In genomic region chr2:32082229-32082628, GRCm38 (mm10) we compare ENCODE assay signal across 9 mouse cellular contexts. TPM values are rescaled to one million over a fixed set of nuclear protein-coding genes. Genes with fewer than 3 reads are reported as not detected.
A peak's percentile ranks its signal among the peaks of the same experiment; 100 is the strongest.
DNase-seq lines count a peak whose midpoint lies in the region; ATAC-seq and TF ChIP-seq lines count a peak whose summit lies in the region.
"Had no signal": no experiment of that assay in that cellular context is flagged by ENCODE, and none has a peak within 500 bp of the region (broad histone marks: within the 10 kb centered on the region; RNA-seq: fewer than 3 reads in every experiment).

No protein-coding gene starts in this region.

- no peaks in the 10 kb centered on the region for H3K9me3 ChIP-seq in intestine, embryonic 16.5 days (ENCODE audit: control insufficient read depth, low read length)

- 0 out of 2 replicates have a peak, but pooled peaks cover 3% of the 10 kb centered on the region for H3K4me1 ChIP-seq in kidney, adult 2 months (ENCODE audit: control insufficient read depth, insufficient read depth, low read length)
- peaks cover 5% of the 10 kb centered on the region for H3K4me1 ChIP-seq in cortical plate, adult 2 months (ENCODE audit: control insufficient read depth, insufficient read depth, low read length)
- H3K4me1 ChIP-seq in intestine, embryonic 16.5 days (ENCODE audit: control insufficient read depth, insufficient read depth, low read length), result peaks cover 7% of the 10 kb centered on the region; the same call in 1 of the 2 replicates

- no peak for ATAC-seq in intestine, embryonic 16.5 days
- no peak for ATAC-seq in frontal cortex, adult (ENCODE audit: low TSS enrichment)
- ATAC-seq in megakaryocyte-erythroid progenitor cell, adult 5-6 weeks (replicated peaks; ENCODE audit: low FRiP score, low TSS enrichment, poor library complexity, severe bottlenecking), result no peak

- no peak for DNase-seq in kidney, adult 2 months
- DNase-seq in kidney, postnatal 14 days, result no peak
- DNase-seq in naive thymus-derived CD4-positive, alpha-beta T cell, adult 2 months (ENCODE audit: low read depth), result peak; percentile 35
- DNase-seq in layer of hippocampus, postnatal 10 days (ENCODE audit: low spot score in 2 of 2), result no peak

- H3K27ac ChIP-seq in kidney, adult 2 months (ENCODE audit: insufficient read depth, low read depth, low read length), result no peak overlapping the region
- no peak overlapping the region for H3K27ac ChIP-seq in cortical plate, adult 2 months (ENCODE audit: insufficient read depth, low read length)
- no peak overlapping the region for H3K27ac ChIP-seq in intestine, embryonic 16.5 days (ENCODE audit: low read length)

- peak overlapping the region; percentile 97 for H3K4me2 ChIP-seq in intestine, embryonic 16.5 days (ENCODE audit: low read depth, low read length)

- TF ChIP-seq POLR2A in kidney, adult 2 months (IDR thresholded peaks at IDR 0.05; ENCODE audit: low read depth, low read length), result no peak
- TF ChIP-seq POLR2A in cortical plate, adult 2 months (IDR thresholded peaks at IDR 0.05; ENCODE audit: extremely low read depth, insufficient read depth, low read length), result no peak

- H3K9ac ChIP-seq in intestine, embryonic 16.5 days (ENCODE audit: low read depth, low read length), result peak overlapping the region; percentile 71

- TF ChIP-seq CTCF in kidney, adult 2 months (conservative IDR thresholded peaks at IDR 0.05; ENCODE audit: insufficient read depth, insufficient read length, low read depth, low read length), result no peak
- TF ChIP-seq CTCF in cortical plate, adult 2 months (IDR thresholded peaks at IDR 0.05; ENCODE audit: extremely low read depth, insufficient read depth, low read length), result no peak

- H3K4me3 ChIP-seq in kidney, adult 2 months (ENCODE audit: insufficient read depth, low read depth, low read length), result peak overlapping the region; percentile 75
- H3K4me3 ChIP-seq in cortical plate, adult 2 months (ENCODE audit: insufficient read depth, low read length), result peak overlapping the region; percentile 83; the same call in 1 of the 2 replicates
- H3K4me3 ChIP-seq in intestine, embryonic 16.5 days (ENCODE audit: low read length), result peak overlapping the region; percentile 68

- 52% methylated on average over 2 of the region's 2 CpGs for WGBS in kidney, adult 2 months
- 44% methylated on average over 2 of the region's 2 CpGs for WGBS in intestine, embryonic 16.5 days

- H3K27me3 ChIP-seq in kidney, adult 2 months (replicated peaks; ENCODE audit: control insufficient read depth, insufficient read depth, low read length), result no peaks in the 10 kb centered on the region
- H3K27me3 ChIP-seq in intestine, embryonic 16.5 days (replicated peaks; ENCODE audit: control insufficient read depth, insufficient read depth, low read length), result peaks cover 16% of the 10 kb centered on the region

- no peaks in the 10 kb centered on the region for H3K36me3 ChIP-seq in kidney, adult 2 months (ENCODE audit: control insufficient read depth, insufficient read depth, low read length)
- H3K36me3 ChIP-seq in intestine, embryonic 16.5 days (ENCODE audit: control insufficient read depth, insufficient read depth, low read length), result no peaks in the 10 kb centered on the region

RNA-seq across cellular contexts. Expression of gene Fam78a, which starts 2.4 kb away (rescaled TPM):
- 2.6 and 4.9 TPM in 2 replicates for polyA plus RNA-seq in kidney, adult 2 months (2012; rRNA removed)
- 3.2 and 3.7 TPM in 2 replicates for polyA plus RNA-seq in cortical plate, adult 2 months (2012; rRNA removed)
- 2.1 and 2.2 TPM in 2 replicates for polyA plus RNA-seq in intestine, embryonic 16.5 days (2015; fragmentation: Nextera tagmentation; extraction: Ambion mirVana)
- total RNA-seq in megakaryocyte-erythroid progenitor cell, adult 5-6 weeks (2014; fragmentation: Nextera tagmentation), result 24.9 and 30.2 TPM in 2 replicates
- 17.4 and 23.4 TPM in 2 replicates for total RNA-seq in megakaryocyte-erythroid progenitor cell, adult 5-6 weeks (2017)
- 1 to 10 TPM; 2.3 to 2.6 TPM for total RNA-seq in layer of hippocampus, postnatal 10 days (2021)

RNA-seq across cellular contexts. Expression of gene Plpp7, which starts 13.1 kb away (rescaled TPM):
- polyA plus RNA-seq in kidney, adult 2 months (2012; rRNA removed), result 5.7 and 6.0 TPM in 2 replicates
- polyA plus RNA-seq in cortical plate, adult 2 months (2012; rRNA removed), result 34.5 and 36.4 TPM in 2 replicates
- 4.0 and 5.0 TPM in 2 replicates for polyA plus RNA-seq in intestine, embryonic 16.5 days (2015; fragmentation: Nextera tagmentation; extraction: Ambion mirVana)
- 1.4 and 2.5 TPM in 2 replicates for total RNA-seq in megakaryocyte-erythroid progenitor cell, adult 5-6 weeks (2014; fragmentation: Nextera tagmentation)
- total RNA-seq in megakaryocyte-erythroid progenitor cell, adult 5-6 weeks (2017), result 0.65 TPM in 1 of 2 replicates, not detected in the other
- 10 to 100 TPM; 17.7 to 19.0 TPM for total RNA-seq in layer of hippocampus, postnatal 10 days (2021)
- total RNA-seq: neutrophil, adult 5-6 weeks had no signal
